Mouse (Mus musculus) embryo, embryonic 10.5 days (tissue): ENCODE results near the gene Ift20.
"Not testable (repeated sequence)": the region's sequence is repeated elsewhere in the genome, so short reads cannot be mapped to it uniquely, and the experiment has no call there.

ENCODE experiments used
- DNase-seq: peaks from one replicate; pipeline ENCODE4 v3.0.0-alpha.2; 2015; ENCODE audit warnings: low spot score

Ift20 gene

GRCm38 (mm10) chr11:78566775-78567174 lies 30.6 kb downstream of the Ift20 start:
- DNase-seq, result peak; percentile 10

GRCm38 (mm10) chr11:78567614-78568013 lies 31.5 kb downstream of the Ift20 start:
- DNase-seq, result no peak

- no peak for DNase-seq
Measured at GRCm38 (mm10) chr11:78568827-78569226, 32.7 kb downstream of the Ift20 start.

- peak; percentile 2 for DNase-seq
Measured at GRCm38 (mm10) chr11:78569806-78570205, 33.6 kb downstream of the Ift20 start.

- DNase-seq, result no peak
Measured at GRCm38 (mm10) chr11:78571441-78571840, 35.3 kb downstream of the Ift20 start.

- DNase-seq, result no peak
Measured at GRCm38 (mm10) chr11:78571854-78572253, 35.7 kb downstream of the Ift20 start.

GRCm38 (mm10) chr11:78574031-78574430 lies 37.9 kb downstream of the Ift20 start:
- DNase-seq, result not testable (repeated sequence)

GRCm38 (mm10) chr11:78574536-78574935 lies 38.4 kb downstream of the Ift20 start:
- DNase-seq, result no peak

- DNase-seq, result no peak
Measured at GRCm38 (mm10) chr11:78574975-78575374, 38.8 kb downstream of the Ift20 start.

GRCm38 (mm10) chr11:78582848-78583247 lies 46.7 kb downstream of the Ift20 start:
- no peak for DNase-seq

- DNase-seq, result peak; percentile 31
Measured at GRCm38 (mm10) chr11:78586099-78586498, 49.9 kb downstream of the Ift20 start.

- not testable (repeated sequence) for DNase-seq
Measured at GRCm38 (mm10) chr11:78587677-78588076, 51.5 kb downstream of the Ift20 start.
